Mouse (Mus musculus) heart, adult 8-10 months (tissue): ENCODE data around the gene Gm12794. TPM values are rescaled to one million over a fixed set of nuclear protein-coding genes. Genes with fewer than 3 reads are reported as not detected.
"Not testable (repeated sequence)": the region's sequence is repeated elsewhere in the genome, so short reads cannot be mapped to it uniquely, and the experiment has no call there.

Experiments used
- DNase-seq: peaks from one replicate; pipeline ENCODE4 v3.0.0; 2022; ENCODE audit warnings: low spot score
- total RNA-seq, 4 experiments: library from RNA; stranded (reverse); gene quantifications; 2 replicates each; pipeline ENCODE4 v1.2.4; 2022

Gm12794 gene
- total RNA-seq: not detected

- not testable (repeated sequence) for DNase-seq
Measured at GRCm38 (mm10) chr4:101940107-101940506, at the start of gene Gm12794. TSS of gene Gm12794 (plus strand) at chr4:101940407.

GRCm38 (mm10) chr4:101893656-101894420 lies 46.4 kb upstream of the Gm12794 start, which contains the start of gene C130073F10Rik:
TSS of gene C130073F10Rik (minus strand) at chr4:101893789.
- no peak for DNase-seq

DNA sequence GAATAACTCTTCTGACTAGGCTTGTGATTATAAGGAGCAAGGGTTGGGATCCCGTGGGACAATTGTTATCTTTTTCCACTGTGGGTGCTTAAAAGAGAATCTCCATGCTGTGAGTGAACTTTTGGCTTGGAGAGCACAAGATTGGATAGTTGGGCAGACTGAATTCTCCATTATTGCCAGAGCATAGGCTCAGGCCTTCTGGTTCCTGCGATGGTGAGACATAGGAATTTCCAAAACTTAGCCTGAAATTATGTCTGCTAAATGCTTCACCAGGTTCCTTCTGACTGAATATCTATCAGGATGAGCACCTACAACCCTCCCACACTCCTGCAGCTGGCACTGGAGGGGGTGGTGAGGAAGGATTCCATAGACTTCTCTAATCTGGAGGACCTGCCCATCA lies 31.4 kb upstream of the Gm12794 start, which contains the start of gene Gm12800:
TSS of gene Gm12800 (plus strand) at position 301 of the 400 bp plus-strand sequence.
- DNase-seq: not testable (repeated sequence)

DNA sequence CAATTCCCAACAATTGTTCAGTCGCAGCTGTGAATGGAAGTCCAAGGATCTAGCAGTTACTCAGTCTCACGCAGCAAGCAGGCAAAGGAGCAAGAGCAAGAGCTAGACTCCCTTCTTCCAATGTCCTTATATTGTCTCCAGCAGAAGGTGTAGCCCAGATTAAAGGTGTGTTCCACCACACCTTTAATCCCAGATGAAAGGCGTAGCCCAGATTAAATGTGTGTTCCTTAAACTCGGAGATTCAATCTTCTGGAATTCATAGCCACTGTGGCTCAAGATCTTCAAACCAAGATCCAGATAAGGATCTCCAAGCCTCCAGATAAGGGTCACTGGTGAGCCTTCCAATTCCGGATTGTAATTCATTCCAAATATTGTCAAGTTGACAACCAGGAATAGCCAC lies 40.7 kb downstream of the Gm12794 start, which contains the start of gene Gm12790:
TSS of gene Gm12790 (minus strand) at position 101 of the 400 bp plus-strand sequence.
- DNase-seq: not testable (repeated sequence)

- DNase-seq: no peak
Measured at GRCm38 (mm10) chr4:101985678-101986077, 45.5 kb downstream of the Gm12794 start.

DNA sequence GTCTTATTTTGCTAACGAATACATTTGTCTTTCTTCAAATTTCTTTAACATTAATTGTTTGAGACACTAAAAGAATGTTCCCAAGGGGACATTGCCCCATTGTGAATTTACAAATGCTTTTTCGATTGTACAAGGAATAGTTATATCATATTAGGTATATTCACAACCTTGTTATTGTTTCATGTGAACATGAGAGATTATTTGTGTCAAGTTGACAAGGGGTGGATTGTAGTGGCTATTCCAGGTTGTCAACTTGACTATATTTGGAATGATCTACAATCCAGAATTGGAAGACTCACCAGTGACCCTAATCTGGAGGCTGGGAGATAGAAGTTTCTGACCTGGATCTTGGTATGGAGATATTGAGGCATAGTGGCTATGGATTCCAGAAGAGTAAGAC lies 46.1 kb downstream of the Gm12794 start, which contains the start of gene Gm12789:
TSS of gene Gm12789 (plus strand) at position 301 of the 400 bp plus-strand sequence.
- DNase-seq: not testable (repeated sequence)

Other genes starting within 250 kb of the Gm12794 start
- 1 to 10 TPM; 2.5 to 5.6 (median 4.7) TPM for gene Lepr, start 223.0 kb upstream of the Gm12794 start, total RNA-seq
- gene B020004J07Rik, start 96.4 kb upstream of the Gm12794 start, total RNA-seq: not detected
- not detected for gene C130073F10Rik, start 46.6 kb upstream of the Gm12794 start, total RNA-seq
- gene Gm12800, start 31.3 kb upstream of the Gm12794 start, total RNA-seq: not detected
- gene Gm12790, start 40.6 kb downstream of the Gm12794 start, total RNA-seq: not detected
- gene Gm12789, start 46.2 kb downstream of the Gm12794 start, total RNA-seq: not detected
- 10 to 100 TPM; 19.7 to 32.0 (median 21.1) TPM for gene Pde4b, start 147.1 kb downstream of the Gm12794 start, total RNA-seq